ENCODE assay signal across 28 mouse cellular contexts in the genomic region with DNA sequence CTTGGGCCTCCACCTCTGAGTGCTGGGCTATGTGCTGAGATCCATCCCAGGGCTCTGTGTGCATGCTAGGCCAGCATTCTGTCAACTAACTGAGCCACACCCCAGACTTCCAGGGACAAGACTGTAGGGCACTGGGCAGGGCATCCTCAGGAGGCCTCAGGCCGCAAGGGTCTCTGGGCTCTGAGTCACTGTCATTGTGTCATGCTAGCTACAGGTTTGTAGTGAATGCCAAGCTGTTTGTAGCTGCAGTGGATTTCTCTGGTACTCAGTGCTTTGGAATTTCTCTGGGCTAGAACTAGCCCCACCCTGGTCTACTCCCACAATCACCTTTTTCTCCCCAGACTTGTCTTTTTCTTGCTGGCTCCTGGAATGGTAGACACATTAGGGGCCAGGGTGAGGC. TPM values are rescaled to one million over a fixed set of nuclear protein-coding genes. Genes with fewer than 3 reads are reported as not detected.
DNase-seq lines count a peak whose midpoint lies in the region; ATAC-seq and TF ChIP-seq lines count a peak whose summit lies in the region.
"Had no signal": no experiment of that assay in that cellular context is flagged by ENCODE, and none has a peak within 500 bp of the region (broad histone marks: within the 10 kb centered on the region; RNA-seq: fewer than 3 reads in every experiment).

No protein-coding gene starts in this region.

- WGBS in embryonic facial prominence, embryonic 13.5 days = 93% methylated on average over 1 of the region's 1 CpGs
- WGBS in embryonic facial prominence, embryonic 10.5 days = 95% methylated on average over 1 of the region's 1 CpGs
- 59% methylated on average over 1 of the region's 1 CpGs for WGBS in intestine, postnatal 0 days

- H3K4me3 ChIP-seq in embryonic facial prominence, embryonic 13.5 days = no peak overlapping the region
- H3K4me3 ChIP-seq in embryonic facial prominence, embryonic 10.5 days = no peak overlapping the region
- H3K4me3 ChIP-seq in intestine, postnatal 0 days (ENCODE audit: low read depth, low read length) = no peak overlapping the region
- H3K4me3 ChIP-seq: heart, embryonic 13.5 days; hindbrain, embryonic 12.5 days; limb, embryonic 13.5 days; neural tube, embryonic 13.5 days had no signal

- H3K36me3 ChIP-seq in embryonic facial prominence, embryonic 13.5 days = peaks cover 55% of the 10 kb centered on the region
- peaks cover 77% of the 10 kb centered on the region for H3K36me3 ChIP-seq in embryonic facial prominence, embryonic 10.5 days (replicated peaks)
- peaks cover 31% of the 10 kb centered on the region; the same call in 1 of the 2 replicates for H3K36me3 ChIP-seq in intestine, postnatal 0 days (ENCODE audit: control insufficient read depth, insufficient read depth)

- no peak overlapping the region for H3K27ac ChIP-seq in embryonic facial prominence, embryonic 13.5 days
- no peak overlapping the region for H3K27ac ChIP-seq in embryonic facial prominence, embryonic 10.5 days (replicated peaks)
- H3K27ac ChIP-seq in intestine, postnatal 0 days (ENCODE audit: low read depth, low read length) = no peak overlapping the region
- H3K27ac ChIP-seq: heart, embryonic 13.5 days; hindbrain, embryonic 12.5 days; limb, embryonic 13.5 days; liver, embryonic 14.5 days; neural tube, embryonic 13.5 days had no signal

- TF ChIP-seq CTCF in Patski (IDR thresholded peaks at IDR 0.05) = no peak
- no peak for TF ChIP-seq CTCF in intestine, postnatal 0 days (IDR thresholded peaks at IDR 0.05; ENCODE audit: low read depth)

- POLR2A ChIA-PET in Patski (lab: Charles Lee) = interaction anchor here (2.3 to 8.3 kb wide), 3 partner anchors 8 to 44 kb away, joined by 6 to 51 read pairs (median 11); a partner anchor contains a TSS

- no peaks in the 10 kb centered on the region for H3K27me3 ChIP-seq in embryonic facial prominence, embryonic 13.5 days
- no peaks in the 10 kb centered on the region for H3K27me3 ChIP-seq in embryonic facial prominence, embryonic 10.5 days (replicated peaks; ENCODE audit: low read depth, poor library complexity, severe bottlenecking)
- H3K27me3 ChIP-seq in Patski = no peaks in the 10 kb centered on the region
- no peaks in the 10 kb centered on the region for H3K27me3 ChIP-seq in intestine, postnatal 0 days (replicated peaks; ENCODE audit: control insufficient read depth, insufficient read depth, low read length)
- H3K27me3 ChIP-seq: CH12.LX; heart, embryonic 13.5 days; hindbrain, embryonic 12.5 days; limb, embryonic 13.5 days; neural tube, embryonic 13.5 days had no signal

- in situ Hi-C loops in Patski (cut with MboI; ENCODE audit: low pct_unique_long_range_greater_than_20kb) = loop anchor here (5.0 kb wide), 1 partner anchor 45 kb away; no protein-coding TSS in a partner anchor

- H3K4me1 ChIP-seq in embryonic facial prominence, embryonic 13.5 days = peaks cover 41% of the 10 kb centered on the region
- peaks cover 58% of the 10 kb centered on the region for H3K4me1 ChIP-seq in embryonic facial prominence, embryonic 10.5 days
- peaks cover 26% of the 10 kb centered on the region for H3K4me1 ChIP-seq in intestine, postnatal 0 days (replicated peaks; ENCODE audit: control insufficient read depth, insufficient read depth, low read length)

- no peak overlapping the region for H3K4me2 ChIP-seq in embryonic facial prominence, embryonic 13.5 days
- H3K4me2 ChIP-seq in intestine, postnatal 0 days (replicated peaks; ENCODE audit: low read depth) = no peak overlapping the region
- H3K4me2 ChIP-seq: heart, embryonic 13.5 days; hindbrain, embryonic 12.5 days; limb, embryonic 13.5 days; lung, embryonic 14.5 days; neural tube, embryonic 13.5 days had no signal

- H3K9ac ChIP-seq in embryonic facial prominence, embryonic 13.5 days = peak overlapping the region; percentile 1; the same call in 1 of the 2 replicates
- H3K9ac ChIP-seq in intestine, postnatal 0 days (ENCODE audit: low read depth, low read length) = no peak overlapping the region
- H3K9ac ChIP-seq: heart, embryonic 13.5 days; hindbrain, embryonic 12.5 days; limb, embryonic 13.5 days; liver, embryonic 14.5 days; lung, embryonic 14.5 days; neural tube, embryonic 13.5 days had no signal

- H3K9me3 ChIP-seq in embryonic facial prominence, embryonic 13.5 days = no peaks in the 10 kb centered on the region
- no peaks in the 10 kb centered on the region for H3K9me3 ChIP-seq in embryonic facial prominence, embryonic 10.5 days
- H3K9me3 ChIP-seq in intestine, postnatal 0 days (ENCODE audit: control insufficient read depth) = no peaks in the 10 kb centered on the region
- H3K9me3 ChIP-seq: heart, embryonic 13.5 days; hindbrain, embryonic 12.5 days; limb, embryonic 13.5 days; neural tube, embryonic 13.5 days had no signal

- DNase-seq in embryonic facial prominence, embryonic 10.5 days (ENCODE audit: low spot score) = no peak
- peak; percentile 92 for DNase-seq in 3T3-L1 (ENCODE audit: low read depth, low spot score)
- DNase-seq in Patski (ENCODE audit: low read depth, low spot score) = no peak
- no peak for DNase-seq in cerebellum, postnatal 4 days (ENCODE audit: low spot score in 2 of 2)
- no peak for DNase-seq in embryo, embryonic 11 days
- no peak for DNase-seq in left cerebral cortex, adult 9 months (ENCODE audit: low spot score in 2 of 2)
- DNase-seq: cerebellum, adult 8-10 months; heart, adult 11 months; heart, postnatal 14 days; kidney, adult 9 months; kidney, postnatal 25 days; layer of hippocampus, postnatal 36 days; lung, embryonic 14.5 days; lung, postnatal 36 days; midbrain, embryonic 14.5 days; retina, postnatal 1 day; right cerebral cortex, postnatal 25 days; spleen, adult 18-20 months; thymus, postnatal 36 days had no signal

- ATAC-seq in embryonic facial prominence, embryonic 13.5 days (ENCODE audit: insufficient number of reproducible peaks, insufficient read depth, low FRiP score, low TSS enrichment, low read depth) = no peak
- peak; percentile 40 for ATAC-seq in Patski
- ATAC-seq in intestine, postnatal 0 days = peak; percentile 11; the same call in 1 of the 2 replicates
- ATAC-seq: forebrain, embryonic 14.5 days had no signal

- CTCF ChIA-PET in Patski (lab: Charles Lee) = interaction anchor here (1.0 to 2.9 kb wide), 4 partner anchors 8 to 42 kb away, joined by 3 to 18 read pairs (median 4); a partner anchor contains a TSS

RNA-seq across cellular contexts. Expression of a gene that starts 26.5 kb away (rescaled TPM):
- 37.4 and 39.5 TPM in 2 replicates for polyA plus RNA-seq in embryonic facial prominence, embryonic 13.5 days (2015; fragmentation: Nextera tagmentation; extraction: Ambion mirVana)
- 43.5 and 44.6 TPM in 2 replicates for polyA plus RNA-seq in embryonic facial prominence, embryonic 10.5 days (2016; fragmentation: Nextera tagmentation; extraction: Ambion mirVana)
- polyA plus RNA-seq in Patski (2021) = 120 TPM
- polyA plus RNA-seq in intestine, postnatal 0 days (2015; fragmentation: Nextera tagmentation; extraction: Ambion mirVana) = 23.1 and 24.0 TPM in 2 replicates

RNA-seq across cellular contexts. Expression of a gene that starts 42.7 kb away (rescaled TPM):
- 12.7 and 15.0 TPM in 2 replicates for polyA plus RNA-seq in embryonic facial prominence, embryonic 13.5 days (2015; fragmentation: Nextera tagmentation; extraction: Ambion mirVana)
- 13.6 and 16.7 TPM in 2 replicates for polyA plus RNA-seq in embryonic facial prominence, embryonic 10.5 days (2016; fragmentation: Nextera tagmentation; extraction: Ambion mirVana)
- 171 TPM for polyA plus RNA-seq in Patski (2021)
- 15.7 and 15.9 TPM in 2 replicates for polyA plus RNA-seq in intestine, postnatal 0 days (2015; fragmentation: Nextera tagmentation; extraction: Ambion mirVana)
